Mouse (Mus musculus) kidney, postnatal 0 days (tissue): ENCODE measurements at regions not wholly inside any gene's neighbourhood (a gene's known extent, or its start where the extent isn't known, plus 50 kb on each side); places are given as distances from the start of the nearest gene placed in this dataset.
A peak's percentile ranks its signal among the peaks of the same experiment; 100 is the strongest.

Experiments
- ATAC-seq: fragments of 200-750 bp; cut with Nextera tagmentation; replicated peaks from 2 replicates; pipeline ENCODE4 v1.8.0; 2017; ENCODE audit warnings: low read depth, moderate number of reproducible peaks, moderate TSS enrichment, moderate library complexity; ENCODE audit not compliant: low FRiP score
- DNase-seq: peaks from one replicate; pipeline ENCODE4 v3.0.0-alpha.2; 2016; ENCODE audit warnings: low spot score
- H3K27ac ChIP-seq: fragments of 300-500 bp; sonication (generic); 2 replicates; pipeline ENCODE4 v1.5.1; 2014; ENCODE audit warnings: mild to moderate bottlenecking
- H3K27me3 ChIP-seq: fragments of 300-500 bp; sonication (generic); 2 replicates; pipeline ENCODE4 v1.6.1; 2014; ENCODE audit warnings: low read length, mixed read lengths; ENCODE audit not compliant: insufficient read depth
- H3K36me3 ChIP-seq: fragments of 300-500 bp; sonication (generic); 2 replicates; pipeline ENCODE4 v1.6.1; 2014; ENCODE audit warnings: low read length, mixed read lengths; ENCODE audit not compliant: insufficient read depth
- H3K4me1 ChIP-seq: fragments of 300-500 bp; sonication (generic); replicated peaks from 2 replicates; pipeline ENCODE4 v1.6.1; 2014; ENCODE audit warnings: antibody characterized with exemption, low read length, mixed read lengths; ENCODE audit not compliant: insufficient read depth
- H3K4me2 ChIP-seq: fragments of 300-500 bp; sonication (generic); 2 replicates; pipeline ENCODE4 v1.6.1; 2014; ENCODE audit warnings: mild to moderate bottlenecking, low read length, moderate library complexity, mixed read lengths
- H3K4me3 ChIP-seq: fragments of 300-500 bp; sonication (generic); replicated peaks from 2 replicates; pipeline ENCODE4 v1.5.1; 2014; ENCODE audit warnings: low read depth, low read length
- H3K9ac ChIP-seq: fragments of 300-500 bp; sonication (generic); 2 replicates; pipeline ENCODE4 v1.6.1; 2014; ENCODE audit warnings: low read depth, low read length
- H3K9me3 ChIP-seq: fragments of 300-500 bp; sonication (generic); replicated peaks from 2 replicates; pipeline ENCODE4 v1.6.1; 2016; ENCODE audit warnings: low read length, inconsistent platforms, mixed read lengths
- CTCF ChIP-seq: IDR thresholded peaks from 2 replicates; pipeline ENCODE4 v1.5.1; 2016; ENCODE audit warnings: antibody characterized with exemption, low read depth, mild to moderate bottlenecking, moderate library complexity
- WGBS: fragments of 180-500 bp; shearing (Covaris S2); extraction: QIAGEN DNeasy Blood & Tissue Kit; methylation state at CpG from one replicate; pipeline ENCODE4 v1.1.7; 2014; 5-methylcytosine and 5-hydroxymethylcytosine counted together

GRCm38 (mm10) chr15:50360033-50360988 lies 3524.4 kb upstream of the Gm7489 start:
- no peaks in the 10 kb centered on the region for H3K27me3 ChIP-seq
- no peaks in the 10 kb centered on the region for H3K36me3 ChIP-seq
- 83% methylated on average over 5 of the region's 5 CpGs for WGBS
- no peak for TF ChIP-seq CTCF
- H3K27ac ChIP-seq: no peak overlapping the region
- H3K9me3 ChIP-seq: no peaks in the 10 kb centered on the region
- H3K9ac ChIP-seq: no peak overlapping the region
- no peak overlapping the region for H3K4me3 ChIP-seq
- no peaks in the 10 kb centered on the region for H3K4me1 ChIP-seq
- no peak overlapping the region for H3K4me2 ChIP-seq
- DNase-seq (no peak), ATAC-seq (no peak)

GRCm38 (mm10) chr15:50361334-50361733 lies 3523.4 kb upstream of the Gm7489 start:
- WGBS: 43% methylated on average over 8 of the region's 8 CpGs
- Histone ChIP-seq H3K9me3 (no peaks in the 10 kb centered on the region), H3K36me3 (no peaks in the 10 kb centered on the region), H3K4me3 (no peak overlapping the region), H3K4me2 (no peak overlapping the region), H3K9ac (no peak overlapping the region), H3K4me1 (no peaks in the 10 kb centered on the region), H3K27ac (no peak overlapping the region), H3K27me3 (no peaks in the 10 kb centered on the region)
- ATAC-seq (no peak), DNase-seq (no peak)
- TF ChIP-seq CTCF: no peak

- Histone ChIP-seq H3K4me1 (no peaks in the 10 kb centered on the region), H3K9ac (no peak overlapping the region), H3K36me3 (no peaks in the 10 kb centered on the region), H3K27ac (no peak overlapping the region), H3K9me3 (no peaks in the 10 kb centered on the region), H3K4me3 (no peak overlapping the region), H3K27me3 (no peaks in the 10 kb centered on the region), H3K4me2 (peak overlapping the region; percentile 21; the same call in 1 of the 2 replicates)
- WGBS: 62% methylated on average over 4 of the region's 4 CpGs
- no peak for TF ChIP-seq CTCF
- ATAC-seq (no peak), DNase-seq (no peak)
Observed at GRCm38 (mm10) chr15:50361751-50362507, 3522.8 kb upstream of the Gm7489 start.

GRCm38 (mm10) chr15:50400006-50400781 lies 3484.5 kb upstream of the Gm7489 start:
- no peaks in the 10 kb centered on the region for H3K4me1 ChIP-seq
- DNase-seq: no peak
- H3K27ac ChIP-seq: no peak overlapping the region
- H3K9me3 ChIP-seq: no peaks in the 10 kb centered on the region
- H3K4me2 ChIP-seq: no peak overlapping the region
- no peak for TF ChIP-seq CTCF
- no peak for ATAC-seq
- H3K9ac ChIP-seq: no peak overlapping the region
- H3K36me3 ChIP-seq: no peaks in the 10 kb centered on the region
- no peak overlapping the region for H3K4me3 ChIP-seq
- no peaks in the 10 kb centered on the region for H3K27me3 ChIP-seq
- WGBS: 89% methylated on average over 7 of the region's 7 CpGs

DNA sequence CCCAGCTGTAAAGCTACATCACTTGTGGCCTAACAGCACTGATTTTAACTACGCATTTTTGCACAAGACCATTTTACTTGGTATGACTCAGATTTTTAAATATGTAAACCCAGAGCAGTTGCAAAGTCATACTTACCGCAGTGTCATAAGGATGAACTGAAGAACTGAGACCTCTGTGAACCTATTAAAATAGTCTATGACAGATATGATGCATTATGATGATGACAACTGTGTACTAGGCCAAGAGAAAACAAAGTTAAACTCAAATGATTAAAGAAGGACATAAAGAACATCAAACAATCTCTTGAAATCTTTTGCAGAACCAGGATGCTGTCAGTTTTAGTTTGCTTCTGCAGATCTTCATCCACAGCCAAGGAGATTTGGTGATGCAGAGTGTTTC lies 3483.3 kb upstream of the Gm7489 start:
- whole genome bisulfite sequencing: 85% methylated on average over 2 of the region's 2 CpGs
- H3K27ac ChIP-seq: no peak overlapping the region
- no peaks in the 10 kb centered on the region for H3K4me1 ChIP-seq
- DNase-seq (no peak), ATAC-seq (no peak)
- H3K36me3 ChIP-seq: no peaks in the 10 kb centered on the region
- no peak overlapping the region for H3K4me2 ChIP-seq
- TF ChIP-seq CTCF: no peak
- H3K27me3 ChIP-seq: no peaks in the 10 kb centered on the region
- no peak overlapping the region for H3K9ac ChIP-seq
- no peak overlapping the region for H3K4me3 ChIP-seq
- no peaks in the 10 kb centered on the region for H3K9me3 ChIP-seq

DNA sequence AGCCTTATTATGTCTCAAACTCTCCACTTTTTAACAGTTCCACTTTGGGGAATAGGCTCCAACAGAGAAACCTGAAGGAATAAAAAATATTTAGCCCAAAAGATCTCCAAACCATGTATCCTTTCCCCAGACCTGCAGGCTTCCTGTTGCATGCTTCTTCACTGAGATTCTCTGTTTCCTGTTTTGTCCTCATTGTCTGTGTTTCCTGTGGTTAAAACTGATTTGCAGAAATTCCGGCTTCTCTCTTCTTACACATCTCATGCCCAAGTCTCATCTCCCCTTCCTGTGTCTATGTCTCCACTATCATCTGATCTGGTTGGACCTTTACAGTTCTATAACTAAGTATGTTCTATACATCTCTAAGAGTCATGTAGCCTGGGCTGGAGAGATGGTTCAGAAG lies 3482.2 kb upstream of the Gm7489 start:
- H3K9ac ChIP-seq: no peak overlapping the region
- WGBS: 81% methylated on average over 1 of the region's 1 CpGs

More for the DNA sequence above, 3482.2 kb upstream of the Gm7489 start:
- no peak overlapping the region for H3K27ac ChIP-seq
- no peak overlapping the region for H3K4me2 ChIP-seq
- no peak for DNase-seq
- no peak for ATAC-seq
- no peaks in the 10 kb centered on the region for H3K9me3 ChIP-seq
- H3K27me3 ChIP-seq: no peaks in the 10 kb centered on the region
- no peaks in the 10 kb centered on the region for H3K36me3 ChIP-seq
- no peak overlapping the region for H3K4me3 ChIP-seq
- no peak for TF ChIP-seq CTCF
- no peaks in the 10 kb centered on the region for H3K4me1 ChIP-seq
